Mouse (Mus musculus): Measurements from ENCODE around the gene Ptcd1. TPM values are rescaled to one million over a fixed set of nuclear protein-coding genes. Genes with fewer than 3 reads are reported as not detected.
"Not testable (repeated sequence)": the region's sequence is repeated elsewhere in the genome, so short reads cannot be mapped to it uniquely, and the experiment has no call there.

The Ptcd1 gene
- polyA plus RNA-seq (2015; fragmentation: Nextera tagmentation; extraction: Ambion mirVana), result 19.6 and 22.4 TPM in 2 replicates

- under 1% methylated on average over 50 of the region's 51 CpGs for whole genome bisulfite sequencing
- Histone ChIP-seq H3K4me3 (ENCODE audit: low read length) (peak within 1 kb of the TSS; percentile 83), H3K36me3 (ENCODE audit: control insufficient read depth, insufficient read depth, low read length) (peaks cover 14% of the 10 kb centered on the region), H3K27ac (ENCODE audit: low read depth, low read length) (peak within 1 kb of the TSS; percentile 73), H3K9ac (ENCODE audit: low read depth, low read length) (peak within 1 kb of the TSS; percentile 86), H3K9me3 (ENCODE audit: control insufficient read depth, low read length) (no peaks in the 10 kb centered on the region), H3K4me2 (ENCODE audit: low read length) (peak within 1 kb of the TSS; percentile 81), H3K4me1 (ENCODE audit: control insufficient read depth, insufficient read depth, low read depth, low read length) (peaks cover 24% of the 10 kb centered on the region), H3K27me3 (replicated peaks; ENCODE audit: control insufficient read depth, insufficient read depth, low read length) (no peaks in the 10 kb centered on the region)
- ATAC-seq, result peak; percentile 94
Measured at GRCm38 (mm10) chr5:145166536-145167305, at the start of gene Ptcd1, which contains the start of gene Cpsf4. Ptcd1 (minus strand) TSS chr5:145167108. Cpsf4 (plus strand) TSS chr5:145167213.

DNA sequence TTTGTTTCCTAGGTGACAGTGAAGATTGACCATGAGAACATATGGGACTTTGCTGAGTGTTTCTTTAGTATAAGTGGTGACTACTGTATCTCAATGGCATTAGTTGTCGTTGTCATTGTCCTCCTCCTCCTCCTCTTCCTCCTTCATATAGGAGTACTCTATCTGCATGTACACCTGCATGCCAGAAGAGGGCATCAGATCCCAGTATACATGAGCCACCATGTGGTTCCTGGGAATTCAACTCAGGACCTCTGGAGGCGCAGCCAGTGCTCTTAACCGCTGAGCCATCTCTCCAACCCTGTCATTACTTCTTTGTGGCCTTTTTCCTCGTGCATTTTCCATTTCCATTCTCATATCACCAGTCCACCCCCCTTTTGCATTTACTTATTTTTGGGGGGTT lies 47.8 kb upstream of the Ptcd1 start:
- peaks cover 31% of the 10 kb centered on the region for H3K36me3 ChIP-seq (ENCODE audit: control insufficient read depth, insufficient read depth, low read length)
- whole genome bisulfite sequencing, result 70% methylated on average over 4 of the region's 4 CpGs
- no peak for ATAC-seq

DNA sequence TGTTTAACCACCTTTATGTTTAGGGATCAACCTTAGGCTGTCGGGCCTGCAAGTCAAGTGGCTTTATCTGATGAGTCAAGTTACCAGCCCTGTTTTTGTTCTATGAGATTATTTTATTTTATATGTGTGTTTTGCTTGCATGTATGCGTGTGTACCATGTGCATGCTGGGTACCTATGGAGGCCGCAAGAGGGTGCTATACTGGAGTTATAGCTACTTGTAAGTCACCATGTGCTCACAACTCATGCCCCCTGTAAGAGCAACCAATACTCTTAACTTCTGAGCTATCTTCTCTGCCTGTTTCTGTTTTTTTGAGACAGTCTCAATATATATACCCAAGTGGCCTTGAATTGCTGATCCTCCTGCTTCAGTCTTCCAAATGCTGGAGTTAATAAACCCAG lies 46.6 kb upstream of the Ptcd1 start:
- ATAC-seq, result no peak
- Histone ChIP-seq H3K9ac (ENCODE audit: low read depth, low read length) (no peak overlapping the region), H3K4me2 (ENCODE audit: low read length) (no peak overlapping the region), H3K27ac (ENCODE audit: low read depth, low read length) (no peak overlapping the region), H3K27me3 (replicated peaks; ENCODE audit: control insufficient read depth, insufficient read depth, low read length) (no peaks in the 10 kb centered on the region), H3K9me3 (ENCODE audit: control insufficient read depth, low read length) (no peaks in the 10 kb centered on the region), H3K4me3 (ENCODE audit: low read length) (no peak overlapping the region), H3K4me1 (ENCODE audit: control insufficient read depth, insufficient read depth, low read depth, low read length) (no peaks in the 10 kb centered on the region), H3K36me3 (ENCODE audit: control insufficient read depth, insufficient read depth, low read length) (peaks cover 27% of the 10 kb centered on the region)
- WGBS, result 97% methylated on average over 3 of the region's 3 CpGs

More for the DNA sequence above, 47.8 kb upstream of the Ptcd1 start:
- no peak overlapping the region for H3K9ac ChIP-seq (ENCODE audit: low read depth, low read length)
- H3K4me3 ChIP-seq (ENCODE audit: low read length), result no peak overlapping the region
- no peaks in the 10 kb centered on the region for H3K27me3 ChIP-seq (replicated peaks; ENCODE audit: control insufficient read depth, insufficient read depth, low read length)
- no peak overlapping the region for H3K4me2 ChIP-seq (ENCODE audit: low read length)
- H3K4me1 ChIP-seq (ENCODE audit: control insufficient read depth, insufficient read depth, low read depth, low read length), result no peaks in the 10 kb centered on the region
- no peak overlapping the region for H3K27ac ChIP-seq (ENCODE audit: low read depth, low read length)
- H3K9me3 ChIP-seq (ENCODE audit: control insufficient read depth, low read length), result no peaks in the 10 kb centered on the region

GRCm38 (mm10) chr5:145212216-145212615 lies 45.3 kb upstream of the Ptcd1 start:
- H3K36me3 ChIP-seq (ENCODE audit: control insufficient read depth, insufficient read depth, low read length), result peaks cover 24% of the 10 kb centered on the region
- H3K9me3 ChIP-seq (ENCODE audit: control insufficient read depth, low read length), result no peaks in the 10 kb centered on the region
- H3K27me3 ChIP-seq (replicated peaks; ENCODE audit: control insufficient read depth, insufficient read depth, low read length), result no peaks in the 10 kb centered on the region
- H3K27ac ChIP-seq (ENCODE audit: low read depth, low read length), result no peak overlapping the region
- 94% methylated on average over 4 of the region's 4 CpGs for WGBS
- H3K9ac ChIP-seq (ENCODE audit: low read depth, low read length), result no peak overlapping the region
- H3K4me2 ChIP-seq (ENCODE audit: low read length), result no peak overlapping the region
- H3K4me1 ChIP-seq (ENCODE audit: control insufficient read depth, insufficient read depth, low read depth, low read length), result no peaks in the 10 kb centered on the region
- H3K4me3 ChIP-seq (ENCODE audit: low read length), result no peak overlapping the region
- ATAC-seq, result no peak

- Histone ChIP-seq H3K4me1 (ENCODE audit: control insufficient read depth, insufficient read depth, low read depth, low read length) (no peaks in the 10 kb centered on the region), H3K27ac (ENCODE audit: low read depth, low read length) (no peak overlapping the region), H3K27me3 (replicated peaks; ENCODE audit: control insufficient read depth, insufficient read depth, low read length) (no peaks in the 10 kb centered on the region), H3K9me3 (ENCODE audit: control insufficient read depth, low read length) (no peaks in the 10 kb centered on the region), H3K4me3 (ENCODE audit: low read length) (no peak overlapping the region), H3K4me2 (ENCODE audit: low read length) (no peak overlapping the region), H3K9ac (ENCODE audit: low read depth, low read length) (no peak overlapping the region), H3K36me3 (ENCODE audit: control insufficient read depth, insufficient read depth, low read length) (peaks cover 24% of the 10 kb centered on the region)
- no peak for ATAC-seq
- 96% methylated on average over 4 of the region's 4 CpGs for WGBS
Measured at GRCm38 (mm10) chr5:145211340-145211739, 44.4 kb upstream of the Ptcd1 start.

DNA sequence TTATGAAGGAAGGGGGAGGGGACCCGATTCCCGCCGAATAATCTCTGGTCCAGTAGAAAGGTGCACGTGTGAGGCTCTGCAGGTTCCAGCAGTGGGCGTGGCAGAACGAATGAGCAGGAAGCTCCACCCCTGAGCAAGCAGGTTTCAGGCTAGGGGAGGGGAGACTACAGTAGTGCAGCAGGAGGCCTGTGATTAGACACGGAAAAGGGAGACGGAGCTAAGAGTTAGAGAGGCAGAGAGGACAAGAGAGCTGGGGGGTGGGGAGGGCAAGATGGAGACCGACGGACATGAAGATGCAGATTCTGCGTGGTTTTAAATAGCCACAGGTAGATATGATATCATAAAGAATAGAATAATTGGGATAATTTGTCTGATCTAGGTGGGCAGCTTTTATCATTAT lies 41.5 kb upstream of the Ptcd1 start:
- H3K9me3 ChIP-seq (ENCODE audit: control insufficient read depth, low read length); H3K9ac ChIP-seq (ENCODE audit: low read depth, low read length); H3K4me3 ChIP-seq (ENCODE audit: low read length); H3K4me2 ChIP-seq (ENCODE audit: low read length); H3K27ac ChIP-seq (ENCODE audit: low read depth, low read length); H3K27me3 ChIP-seq (replicated peaks; ENCODE audit: control insufficient read depth, insufficient read depth, low read length); ATAC-seq; H3K4me1 ChIP-seq (ENCODE audit: control insufficient read depth, insufficient read depth, low read depth, low read length): not testable (repeated sequence)
- WGBS, result 50% methylated on average over 8 of the region's 11 CpGs
- peaks cover 16% of the 10 kb centered on the region for H3K36me3 ChIP-seq (ENCODE audit: control insufficient read depth, insufficient read depth, low read length)

GRCm38 (mm10) chr5:145207954-145208353 lies 41.0 kb upstream of the Ptcd1 start:
- peaks cover 13% of the 10 kb centered on the region for H3K36me3 ChIP-seq (ENCODE audit: control insufficient read depth, insufficient read depth, low read length)
- H3K4me3 ChIP-seq (ENCODE audit: low read length), result no peak overlapping the region
- no peak for ATAC-seq
- 85% methylated on average over 5 of the region's 6 CpGs for WGBS
- H3K4me1 ChIP-seq (ENCODE audit: control insufficient read depth, insufficient read depth, low read depth, low read length), result peaks cover 10% of the 10 kb centered on the region
- H3K9ac ChIP-seq (ENCODE audit: low read depth, low read length), result no peak overlapping the region
- H3K27me3 ChIP-seq (replicated peaks; ENCODE audit: control insufficient read depth, insufficient read depth, low read length), result no peaks in the 10 kb centered on the region
- H3K4me2 ChIP-seq (ENCODE audit: low read length), result no peak overlapping the region
- no peaks in the 10 kb centered on the region for H3K9me3 ChIP-seq (ENCODE audit: control insufficient read depth, low read length)
- no peak overlapping the region for H3K27ac ChIP-seq (ENCODE audit: low read depth, low read length)

DNA sequence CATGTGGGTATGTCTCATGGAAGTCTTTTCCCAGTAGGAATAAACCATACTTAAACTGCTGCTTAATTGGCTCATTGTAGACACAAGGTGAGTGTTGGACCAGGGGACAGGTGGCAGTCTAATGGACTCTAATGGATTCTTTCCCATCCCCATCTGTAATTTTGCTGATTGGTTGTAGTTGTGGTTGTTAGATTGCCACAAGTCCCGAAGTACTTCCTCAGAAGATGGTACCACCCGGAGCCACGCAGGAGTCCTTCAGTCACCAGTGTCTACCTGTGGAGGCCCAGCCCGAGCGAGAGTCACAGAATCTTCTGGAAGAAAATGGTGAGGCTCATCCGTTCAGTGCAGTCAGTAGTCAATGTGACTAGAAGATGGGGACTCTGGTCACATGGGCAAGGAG lies 40.5 kb upstream of the Ptcd1 start:
- no peak overlapping the region for H3K4me2 ChIP-seq (ENCODE audit: low read length)
- whole genome bisulfite sequencing, result 93% methylated on average over 6 of the region's 6 CpGs
- ATAC-seq, result no peak
- H3K27me3 ChIP-seq (replicated peaks; ENCODE audit: control insufficient read depth, insufficient read depth, low read length), result no peaks in the 10 kb centered on the region
- H3K4me1 ChIP-seq (ENCODE audit: control insufficient read depth, insufficient read depth, low read depth, low read length), result peaks cover 10% of the 10 kb centered on the region
- H3K4me3 ChIP-seq (ENCODE audit: low read length), result no peak overlapping the region
- no peak overlapping the region for H3K27ac ChIP-seq (ENCODE audit: low read depth, low read length)
- peaks cover 9% of the 10 kb centered on the region for H3K36me3 ChIP-seq (ENCODE audit: control insufficient read depth, insufficient read depth, low read length)
- H3K9me3 ChIP-seq (ENCODE audit: control insufficient read depth, low read length), result no peaks in the 10 kb centered on the region
- no peak overlapping the region for H3K9ac ChIP-seq (ENCODE audit: low read depth, low read length)

DNA sequence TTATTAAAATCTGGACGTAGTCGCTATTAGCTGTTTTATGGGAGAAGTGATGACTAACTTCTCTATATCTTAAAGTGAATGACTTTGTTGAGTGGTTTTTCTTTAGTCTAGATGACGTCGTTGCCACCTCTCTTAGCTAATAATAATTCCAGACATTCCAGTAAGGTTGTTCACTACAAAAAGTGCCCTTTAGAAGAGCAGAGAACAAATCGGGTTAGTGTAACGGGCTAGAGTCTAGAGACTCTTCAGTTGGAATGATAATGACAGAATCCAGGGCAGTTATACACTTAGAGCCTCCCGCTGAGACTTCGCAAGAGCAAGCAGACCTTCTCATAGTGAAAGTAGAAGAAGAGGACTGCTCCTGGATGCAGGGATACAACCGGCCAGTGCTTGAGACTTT lies 38.1 kb upstream of the Ptcd1 start:
- Histone ChIP-seq H3K9ac (ENCODE audit: low read depth, low read length) (peak overlapping the region; percentile 47), H3K27ac (ENCODE audit: low read depth, low read length) (no peak overlapping the region), H3K4me3 (ENCODE audit: low read length) (peak overlapping the region; percentile 62), H3K4me1 (ENCODE audit: control insufficient read depth, insufficient read depth, low read depth, low read length) (peaks cover 21% of the 10 kb centered on the region), H3K9me3 (ENCODE audit: control insufficient read depth, low read length) (no peaks in the 10 kb centered on the region), H3K4me2 (ENCODE audit: low read length) (peak overlapping the region; percentile 70), H3K36me3 (ENCODE audit: control insufficient read depth, insufficient read depth, low read length) (no peaks in the 10 kb centered on the region), H3K27me3 (replicated peaks; ENCODE audit: control insufficient read depth, insufficient read depth, low read length) (no peaks in the 10 kb centered on the region)
- 26% methylated on average over 9 of the region's 9 CpGs for WGBS
- no peak for ATAC-seq
